Mouse (Mus musculus) neural tube, embryonic 11.5 days (tissue): ENCODE measurements around the gene Slc26a8. TPM values are rescaled to one million over a fixed set of nuclear protein-coding genes. Genes with fewer than 3 reads are reported as not detected.

Experiments
- ATAC-seq: fragments of 200-750 bp; cut with Nextera tagmentation; 2 replicates; pipeline ENCODE4 v1.8.0; 2017; ENCODE audit warnings: moderate number of reproducible peaks, mild to moderate bottlenecking, moderate TSS enrichment, moderate library complexity; ENCODE audit not compliant: insufficient read depth, low FRiP score, low TSS enrichment
- DNase-seq: peaks from one replicate; pipeline ENCODE4 v3.0.0-alpha.2; 2015; ENCODE audit warnings: low spot score
- H3K27ac ChIP-seq: fragments of 300-500 bp; sonication (generic); 2 replicates; pipeline ENCODE4 v1.5.1; 2014; ENCODE audit warnings: low read depth, mild to moderate bottlenecking, low read length
- H3K27me3 ChIP-seq: fragments of 300-500 bp; sonication (generic); 2 replicates; pipeline ENCODE4 v1.6.1; 2014; ENCODE audit warnings: mild to moderate bottlenecking, low read length, mixed read lengths; ENCODE audit not compliant: control insufficient read depth, insufficient read depth
- H3K36me3 ChIP-seq: fragments of 300-500 bp; sonication (generic); 2 replicates; pipeline ENCODE4 v1.6.1; 2014; ENCODE audit warnings: mild to moderate bottlenecking, low read length, moderate library complexity, mixed read lengths; ENCODE audit not compliant: control insufficient read depth, insufficient read depth
- H3K4me1 ChIP-seq: fragments of 300-500 bp; sonication (generic); 2 replicates; pipeline ENCODE4 v1.6.1; 2014; ENCODE audit warnings: low read length, mixed read lengths; ENCODE audit not compliant: control insufficient read depth, insufficient read depth
- H3K4me2 ChIP-seq: fragments of 300-500 bp; sonication (generic); 2 replicates; pipeline ENCODE4 v1.6.1; 2014; ENCODE audit warnings: low read depth, mild to moderate bottlenecking, moderate library complexity
- H3K4me3 ChIP-seq: fragments of 300-500 bp; sonication (generic); 2 replicates; pipeline ENCODE4 v1.5.1; 2014; ENCODE audit warnings: low read depth, low read length
- H3K9ac ChIP-seq: fragments of 300-500 bp; sonication (generic); 2 replicates; pipeline ENCODE4 v1.6.1; 2014; ENCODE audit warnings: mild to moderate bottlenecking, low read length
- H3K9me3 ChIP-seq: fragments of 300-500 bp; sonication (generic); 2 replicates; pipeline ENCODE4 v1.6.1; 2016; ENCODE audit warnings: low read length; ENCODE audit not compliant: control insufficient read depth
- WGBS: fragments of 180-500 bp; shearing (Covaris S2); extraction: QIAGEN DNeasy Blood & Tissue Kit; methylation state at CpG from one replicate; pipeline ENCODE4 v1.1.7; 2014; 5-methylcytosine and 5-hydroxymethylcytosine counted together
- polyA plus RNA-seq: library from polyadenylated mRNA; unstranded; fragments of >200 nt; fragmentation: Nextera tagmentation; extraction: Ambion mirVana; gene quantifications from 2 replicates; pipeline ENCODE4 v1.2.1, GENCODE M21; 2014

Gene Slc26a8
- polyA plus RNA-seq, 1 experiment from 2014 or later, result 0.62 TPM

DNA sequence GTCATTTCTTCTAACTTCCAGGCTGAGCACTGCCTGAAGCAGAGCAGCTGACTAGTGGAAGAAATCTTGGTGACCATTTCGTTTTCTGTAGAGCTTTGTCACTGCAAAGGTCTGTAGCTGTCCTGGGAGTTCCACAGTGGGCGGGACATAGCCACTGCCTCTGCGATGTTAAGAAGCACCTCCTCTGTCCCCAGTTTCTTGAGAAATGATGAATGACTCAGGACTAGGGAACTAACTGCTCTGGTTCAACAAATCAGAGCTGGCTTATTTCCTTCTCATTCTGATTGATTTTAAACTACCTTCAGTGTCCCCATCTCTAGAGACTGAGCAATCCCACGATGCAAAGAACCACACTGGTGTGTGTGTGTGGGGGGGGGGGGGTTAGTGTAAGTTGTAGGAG lies 45.9 kb downstream of the Slc26a8 start:
- ATAC-seq, result no peak
- Histone ChIP-seq H3K36me3 (no peaks in the 10 kb centered on the region), H3K27ac (no peak overlapping the region), H3K4me1 (no peaks in the 10 kb centered on the region), H3K9ac (no peak overlapping the region), H3K4me2 (no peak overlapping the region), H3K4me3 (no peak overlapping the region), H3K27me3 (no peaks in the 10 kb centered on the region), H3K9me3 (no peaks in the 10 kb centered on the region)
- no peak for DNase-seq
- 60% methylated on average over 4 of the region's 4 CpGs for WGBS

DNA sequence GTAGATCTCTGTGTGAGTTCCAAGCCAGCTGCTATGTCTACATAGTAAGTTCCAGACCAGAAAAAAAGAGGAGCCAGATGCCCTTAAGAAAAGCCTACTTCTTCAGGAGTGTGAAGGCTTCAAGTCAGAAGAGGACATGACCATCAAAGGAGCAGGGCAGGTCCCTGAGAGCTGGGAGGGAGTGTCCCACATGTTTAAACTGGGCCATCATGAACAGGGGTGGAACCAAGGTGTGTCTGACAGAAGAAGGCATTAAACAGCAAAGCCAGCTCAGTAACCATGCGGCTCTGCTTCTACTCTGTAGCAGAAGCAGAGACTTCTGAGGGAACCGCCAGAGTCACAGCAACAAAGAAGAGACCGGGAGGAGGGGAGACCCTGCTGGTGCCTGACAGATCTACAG lies 46.3 kb downstream of the Slc26a8 start:
- Histone ChIP-seq H3K4me1 (no peaks in the 10 kb centered on the region), H3K27ac (no peak overlapping the region), H3K4me3 (no peak overlapping the region), H3K27me3 (no peaks in the 10 kb centered on the region), H3K9me3 (no peaks in the 10 kb centered on the region), H3K9ac (no peak overlapping the region), H3K36me3 (no peaks in the 10 kb centered on the region), H3K4me2 (no peak overlapping the region)
- DNase-seq, result no peak
- no peak for ATAC-seq
- WGBS, result 60% methylated on average over 3 of the region's 3 CpGs

DNA sequence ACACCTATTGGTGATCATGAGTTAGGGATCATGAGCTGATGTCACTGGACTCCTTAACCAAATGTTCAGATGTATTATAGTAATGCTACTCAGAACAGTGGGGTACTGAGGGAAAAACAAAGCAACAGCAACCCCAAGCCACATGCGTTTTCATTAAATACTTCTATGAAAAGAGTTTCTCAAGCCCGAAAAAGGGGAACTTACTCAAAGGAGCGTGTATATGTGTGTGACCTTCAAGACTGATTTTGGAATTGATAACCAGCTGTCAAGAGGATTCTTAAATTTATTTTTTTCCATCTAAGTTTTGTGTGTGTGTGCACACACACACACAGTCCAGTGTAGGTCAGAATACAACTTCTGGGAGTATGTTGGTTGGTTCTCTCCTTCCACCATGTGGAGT lies 49.9 kb downstream of the Slc26a8 start:
- H3K36me3 ChIP-seq, result no peaks in the 10 kb centered on the region
- DNase-seq (no peak), ATAC-seq (no peak)
- 93% methylated on average over 3 of the region's 3 CpGs for WGBS
- H3K27me3 ChIP-seq, result no peaks in the 10 kb centered on the region
- H3K27ac ChIP-seq, result no peak overlapping the region
- H3K9me3 ChIP-seq, result no peaks in the 10 kb centered on the region
- no peak overlapping the region for H3K4me3 ChIP-seq
- no peak overlapping the region for H3K4me2 ChIP-seq
- no peak overlapping the region for H3K9ac ChIP-seq
- H3K4me1 ChIP-seq, result no peaks in the 10 kb centered on the region

DNA sequence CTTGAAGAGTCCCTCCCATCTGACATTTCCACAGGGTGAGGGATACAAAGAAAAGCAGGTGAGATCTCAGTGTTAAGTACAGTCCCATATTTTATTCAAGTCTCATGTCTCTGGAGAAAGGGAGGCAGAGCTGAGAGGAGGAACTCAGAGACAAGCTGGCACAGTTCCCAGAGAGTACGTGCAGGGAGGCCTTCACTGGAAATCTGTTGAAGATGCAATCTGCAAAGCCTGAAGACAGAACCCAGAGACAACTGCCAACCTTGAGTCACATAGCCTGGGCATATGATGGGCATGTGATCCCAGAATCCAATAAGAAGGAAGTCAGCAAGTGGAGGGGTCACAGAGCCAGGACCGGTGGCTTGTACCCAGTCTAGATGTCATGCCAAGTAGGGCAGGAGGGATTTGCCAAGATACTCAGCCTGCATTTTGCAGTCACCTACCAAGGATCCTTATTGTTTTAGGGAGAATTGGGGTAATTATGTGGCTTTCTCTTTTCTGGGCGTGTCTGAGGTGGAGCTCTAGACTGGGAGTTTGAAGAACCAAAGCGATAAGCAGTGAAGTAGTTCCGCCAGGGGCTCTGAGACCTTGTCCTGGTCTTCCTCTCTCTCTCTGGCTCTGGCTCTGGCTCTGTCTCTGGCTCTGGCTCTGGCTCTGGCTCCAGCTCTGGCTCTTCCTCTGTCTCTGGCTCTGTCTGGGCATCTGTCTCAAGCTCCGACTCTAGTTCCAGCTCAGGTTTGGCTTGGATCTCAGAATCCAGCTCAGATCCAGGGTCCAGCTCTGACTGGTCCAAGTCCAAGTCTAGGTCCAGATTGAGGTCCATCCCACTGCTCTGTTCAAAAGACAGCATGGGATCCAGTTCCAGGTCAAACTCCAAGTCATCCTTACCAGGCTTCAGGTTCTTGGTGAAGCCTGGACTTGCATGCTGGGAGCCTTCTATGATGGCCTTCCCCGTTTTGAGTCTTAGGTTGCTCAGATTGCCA lies 52.0 kb downstream of the Slc26a8 start:
- Histone ChIP-seq H3K4me1 (no peaks in the 10 kb centered on the region), H3K4me2 (no peak overlapping the region), H3K4me3 (no peak overlapping the region), H3K9me3 (no peaks in the 10 kb centered on the region), H3K36me3 (no peaks in the 10 kb centered on the region), H3K27ac (no peak overlapping the region), H3K27me3 (no peaks in the 10 kb centered on the region), H3K9ac (no peak overlapping the region)
- WGBS, result 88% methylated on average over 7 of the region's 7 CpGs
- ATAC-seq (no peak), DNase-seq (no peak)

DNA sequence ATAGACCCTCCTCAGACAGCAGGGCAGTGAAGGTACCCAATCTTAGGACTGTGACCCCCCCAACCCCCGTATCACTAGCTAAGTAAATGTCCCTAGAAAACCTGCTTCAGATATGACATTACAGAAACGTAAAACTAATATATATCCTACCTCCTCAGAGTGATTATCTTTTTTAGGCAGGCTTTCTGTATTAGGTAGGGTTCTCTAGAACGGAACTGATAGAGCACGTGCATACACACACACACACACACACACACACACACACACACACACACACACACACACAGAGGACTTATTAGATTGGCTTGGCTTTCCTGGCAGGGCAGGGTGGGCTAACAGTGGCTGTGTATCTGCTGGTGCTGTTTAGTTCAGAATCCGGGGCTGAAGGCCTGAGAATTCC lies 54.2 kb downstream of the Slc26a8 start:
- Histone ChIP-seq H3K9me3 (no peaks in the 10 kb centered on the region), H3K36me3 (no peaks in the 10 kb centered on the region), H3K27me3 (no peaks in the 10 kb centered on the region), H3K4me2 (no peak overlapping the region), H3K4me3 (no peak overlapping the region), H3K9ac (no peak overlapping the region), H3K4me1 (no peaks in the 10 kb centered on the region), H3K27ac (no peak overlapping the region)
- ATAC-seq (no peak), DNase-seq (no peak)
- WGBS, result 91% methylated on average over 5 of the region's 5 CpGs

DNA sequence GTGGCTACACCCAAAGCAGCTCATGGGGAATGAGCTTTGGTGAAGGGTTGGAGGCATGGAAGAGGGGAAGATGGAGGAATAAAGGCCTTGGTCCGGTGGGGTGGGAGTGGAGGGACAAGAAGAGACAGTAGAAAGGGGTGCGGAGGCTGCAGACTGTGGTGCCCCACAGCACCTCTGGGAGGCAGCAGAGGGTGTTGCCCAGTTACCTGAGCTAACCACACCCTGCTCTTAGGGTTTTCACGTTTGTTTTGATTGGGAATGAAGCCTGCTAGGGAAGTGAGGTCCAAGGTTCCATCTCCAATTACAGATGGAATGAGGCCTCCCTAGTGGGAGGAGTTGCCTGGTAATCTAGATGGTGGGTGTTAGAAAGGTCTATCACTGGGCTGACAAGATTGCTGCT lies 60.9 kb downstream of the Slc26a8 start:
- Histone ChIP-seq H3K4me3 (no peak overlapping the region), H3K27me3 (no peaks in the 10 kb centered on the region), H3K36me3 (no peaks in the 10 kb centered on the region), H3K9me3 (no peaks in the 10 kb centered on the region), H3K4me2 (no peak overlapping the region), H3K27ac (no peak overlapping the region), H3K9ac (no peak overlapping the region), H3K4me1 (no peaks in the 10 kb centered on the region)
- no peak for ATAC-seq
- 46% methylated on average over 3 of the region's 3 CpGs for WGBS
- no peak for DNase-seq

DNA sequence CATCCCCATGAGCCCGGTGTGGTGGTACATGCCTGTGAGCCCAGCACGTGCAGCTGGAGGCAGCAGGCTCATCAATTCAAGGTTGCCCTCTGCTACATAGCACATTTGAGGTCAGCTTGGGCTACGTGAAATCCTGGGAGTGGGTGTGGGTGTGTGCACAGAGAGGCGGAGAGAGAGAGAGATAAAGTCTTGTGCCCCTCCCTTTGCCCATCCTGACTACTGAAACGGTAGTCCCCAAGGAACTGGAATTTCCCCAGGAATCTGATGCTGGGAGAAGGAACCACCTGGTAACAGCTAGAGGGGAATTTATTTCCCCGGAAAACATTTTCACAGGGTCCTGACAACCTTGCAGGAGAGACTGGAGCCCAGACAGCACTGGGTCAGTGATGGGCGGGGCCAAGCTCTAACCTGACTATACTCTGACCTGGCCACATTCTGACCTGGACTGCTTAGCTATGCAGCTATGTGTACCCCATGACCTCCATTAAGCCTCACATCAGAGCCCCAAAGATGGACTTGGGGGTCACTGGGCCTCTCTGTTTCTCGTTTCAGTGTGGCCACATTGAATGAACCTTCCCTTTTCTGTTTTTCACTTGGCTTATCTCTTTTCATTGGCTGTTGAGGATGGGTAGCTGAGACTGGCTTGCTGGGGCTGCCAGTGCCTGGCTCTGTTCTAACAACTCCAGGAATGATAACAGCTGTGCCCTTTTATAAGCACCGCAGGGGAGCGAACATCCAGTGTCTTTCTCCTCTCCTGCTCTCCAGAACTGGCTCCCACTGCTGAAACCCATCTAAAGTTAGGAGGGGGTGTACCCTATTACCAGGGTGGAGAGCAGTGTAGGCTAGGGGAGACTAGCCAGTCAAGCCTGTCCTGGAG lies 61.5 kb downstream of the Slc26a8 start:
- WGBS, result 70% methylated on average over 10 of the region's 10 CpGs
- Histone ChIP-seq H3K4me2 (no peak overlapping the region), H3K36me3 (no peaks in the 10 kb centered on the region), H3K9me3 (no peaks in the 10 kb centered on the region), H3K4me1 (no peaks in the 10 kb centered on the region), H3K27ac (no peak overlapping the region), H3K27me3 (no peaks in the 10 kb centered on the region), H3K4me3 (no peak overlapping the region), H3K9ac (no peak overlapping the region)
- ATAC-seq (no peak), DNase-seq (no peak)

DNA sequence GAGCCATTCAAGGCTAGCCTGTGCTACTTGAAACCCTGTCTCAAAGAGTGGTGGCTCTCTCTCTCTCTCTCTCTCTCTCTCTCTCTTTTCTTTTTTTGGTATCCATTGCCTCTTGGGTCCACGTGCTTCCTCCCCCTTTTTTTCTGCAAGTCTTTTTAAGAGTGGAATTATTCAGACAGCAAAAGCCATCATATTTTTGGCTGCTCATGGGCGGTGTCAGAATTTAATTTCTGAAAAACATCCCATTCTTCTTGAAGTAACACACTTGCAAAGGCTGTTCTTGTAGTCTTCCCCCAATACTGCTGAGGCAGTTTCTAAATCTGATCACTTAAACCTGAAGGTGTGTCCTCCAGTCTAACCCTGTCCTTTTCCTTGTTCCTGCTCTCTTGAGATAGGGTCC lies 63.1 kb downstream of the Slc26a8 start:
- 79% methylated on average over 2 of the region's 2 CpGs for WGBS
- 0 out of 2 replicates have a peak, but pooled peaks cover 3% of the 10 kb centered on the region for H3K4me1 ChIP-seq
- no peaks in the 10 kb centered on the region for H3K36me3 ChIP-seq
- no peak overlapping the region for H3K27ac ChIP-seq
- no peaks in the 10 kb centered on the region for H3K27me3 ChIP-seq
- H3K4me2 ChIP-seq, result no peak overlapping the region
- no peak overlapping the region for H3K4me3 ChIP-seq
- H3K9me3 ChIP-seq, result no peaks in the 10 kb centered on the region
- DNase-seq, result no peak
- ATAC-seq, result no peak
- H3K9ac ChIP-seq, result no peak overlapping the region
